Mouse (Mus musculus): ENCODE measurements around the gene Anks1b. TPM values are rescaled to one million over a fixed set of nuclear protein-coding genes. Genes with fewer than 3 reads are reported as not detected.

Gene Anks1b
- polyA plus RNA-seq, 1 experiment from 2014 or later: 0.46 TPM

GRCm38 (mm10) chr10:90724931-90725330 is 851.6 kb downstream of the Anks1b start:
- H3K4me3 ChIP-seq: no peak overlapping the region
- H3K27ac ChIP-seq: no peak overlapping the region
- H3K4me1 ChIP-seq: peaks cover 6% of the 10 kb centered on the region
- 57% methylated on average over 1 of the region's 1 CpGs for WGBS
- DNase-seq (ENCODE audit: low spot score): no peak
- peaks cover 13% of the 10 kb centered on the region for H3K27me3 ChIP-seq (ENCODE audit: low read depth, poor library complexity, severe bottlenecking)
- no peaks in the 10 kb centered on the region for H3K9me3 ChIP-seq (replicated peaks)
- no peaks in the 10 kb centered on the region for H3K36me3 ChIP-seq

DNA sequence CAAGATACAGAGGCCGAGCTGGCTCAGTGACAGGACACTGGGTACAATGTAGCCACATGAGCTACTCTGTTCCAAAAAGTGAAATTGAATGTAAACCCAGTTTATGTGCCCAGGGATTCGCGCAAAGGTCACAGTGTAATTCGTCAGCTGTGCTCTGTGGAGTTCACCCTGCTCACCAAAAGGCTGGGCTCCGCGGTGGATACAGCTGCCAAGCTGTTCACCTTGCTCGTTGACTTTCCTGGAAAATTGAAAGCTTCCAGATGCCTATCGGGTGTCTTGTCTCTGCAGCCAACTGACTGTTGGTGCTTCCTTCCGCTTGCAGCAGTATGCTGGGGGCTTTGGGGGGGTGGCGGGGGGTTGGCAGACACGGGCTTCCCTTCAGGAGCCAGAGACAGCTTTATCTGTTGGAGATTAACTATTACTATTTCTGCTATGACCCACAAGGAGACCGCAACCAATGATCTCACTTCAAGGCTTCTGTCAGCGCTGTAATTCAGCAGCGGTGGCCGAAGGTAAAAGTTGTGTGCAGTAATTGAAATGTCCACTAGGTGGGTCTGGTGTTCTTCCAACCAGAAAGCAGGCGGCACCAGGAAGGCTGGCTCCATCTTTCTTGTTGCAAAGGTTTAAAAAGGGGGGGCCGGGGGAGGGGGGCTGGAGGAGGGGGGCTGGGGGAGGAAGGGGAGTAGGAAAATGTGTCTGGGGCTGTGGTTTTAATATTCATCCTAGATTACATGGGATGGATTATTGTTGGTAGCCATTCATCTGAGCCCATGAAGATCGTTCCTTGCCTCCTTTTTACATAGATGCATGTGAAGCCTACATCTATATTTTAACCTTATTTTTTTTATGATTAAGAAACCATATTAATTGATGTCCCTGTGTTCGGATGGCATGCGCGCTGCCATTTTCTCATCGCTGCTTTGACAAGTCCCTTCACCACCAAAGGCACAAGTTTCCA is 855.4 kb downstream of the Anks1b start:
- Histone ChIP-seq H3K9me3 (replicated peaks) (no peaks in the 10 kb centered on the region), H3K27me3 (ENCODE audit: low read depth, poor library complexity, severe bottlenecking) (peaks cover 13% of the 10 kb centered on the region), H3K4me3 (peak overlapping the region; percentile 9; the same call in 1 of the 2 replicates), H3K27ac (no peak overlapping the region), H3K36me3 (no peaks in the 10 kb centered on the region), H3K4me1 (peaks cover 4% of the 10 kb centered on the region; the same call in 1 of the 2 replicates)
- peak; percentile 65 for DNase-seq (ENCODE audit: low spot score)
- 33% methylated on average over 22 of the region's 22 CpGs for WGBS

- no peak overlapping the region for H3K4me3 ChIP-seq
- H3K4me1 ChIP-seq: peaks cover 4% of the 10 kb centered on the region; the same call in 1 of the 2 replicates
- no peak for DNase-seq (ENCODE audit: low spot score)
- peaks cover 13% of the 10 kb centered on the region for H3K27me3 ChIP-seq (ENCODE audit: low read depth, poor library complexity, severe bottlenecking)
- no peak overlapping the region for H3K27ac ChIP-seq
- H3K9me3 ChIP-seq (replicated peaks): no peaks in the 10 kb centered on the region
- WGBS: 66% methylated on average over 10 of the region's 10 CpGs
- H3K36me3 ChIP-seq: no peaks in the 10 kb centered on the region
Observed at GRCm38 (mm10) chr10:90729527-90729926, 856.2 kb downstream of the Anks1b start.

DNA sequence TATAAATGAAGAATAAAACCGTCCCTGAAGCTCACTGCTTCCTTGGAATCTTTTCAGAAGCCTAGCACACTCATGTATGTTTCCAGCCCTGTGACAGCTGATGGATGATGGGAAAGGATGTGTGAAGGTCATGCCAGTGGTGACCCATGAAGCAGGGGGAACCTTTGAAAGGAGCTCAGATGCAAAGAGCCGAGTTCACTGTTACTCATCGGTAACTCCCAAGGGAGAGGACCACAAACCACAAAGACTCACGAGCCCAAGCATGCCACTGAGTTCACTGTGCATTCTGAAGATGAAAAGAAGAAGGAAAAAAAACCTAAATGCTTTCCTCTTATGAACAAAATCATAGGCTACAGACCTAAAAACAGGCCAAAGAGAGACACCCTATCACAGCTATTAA is 859.5 kb downstream of the Anks1b start:
- no peak for DNase-seq (ENCODE audit: low spot score)
- Histone ChIP-seq H3K4me3 (no peak overlapping the region), H3K27ac (no peak overlapping the region)

GRCm38 (mm10) chr10:90733632-90734031 is 860.3 kb downstream of the Anks1b start:
- no peak overlapping the region for H3K4me3 ChIP-seq
- WGBS: 31% methylated on average over 5 of the region's 5 CpGs
- H3K27ac ChIP-seq: no peak overlapping the region
- no peaks in the 10 kb centered on the region for H3K27me3 ChIP-seq (ENCODE audit: low read depth, poor library complexity, severe bottlenecking)
- no peaks in the 10 kb centered on the region for H3K9me3 ChIP-seq (replicated peaks)
- DNase-seq (ENCODE audit: low spot score): peak; percentile 44
- H3K36me3 ChIP-seq: no peaks in the 10 kb centered on the region
- H3K4me1 ChIP-seq: peaks cover under 1% of the 10 kb centered on the region; the same call in 1 of the 2 replicates

More for the DNA sequence above, 859.5 kb downstream of the Anks1b start:
- Histone ChIP-seq H3K27me3 (ENCODE audit: low read depth, poor library complexity, severe bottlenecking) (peaks cover 5% of the 10 kb centered on the region), H3K9me3 (replicated peaks) (no peaks in the 10 kb centered on the region), H3K36me3 (no peaks in the 10 kb centered on the region), H3K4me1 (peaks cover 4% of the 10 kb centered on the region; the same call in 1 of the 2 replicates)
- 79% methylated on average over 4 of the region's 4 CpGs for WGBS

- no peaks in the 10 kb centered on the region for H3K9me3 ChIP-seq (replicated peaks)
Observed at GRCm38 (mm10) chr10:90738475-90738874, 865.2 kb downstream of the Anks1b start.

GRCm38 (mm10) chr10:90740956-90741355 is 867.6 kb downstream of the Anks1b start:
- Histone ChIP-seq H3K36me3 (no peaks in the 10 kb centered on the region), H3K27me3 (ENCODE audit: low read depth, poor library complexity, severe bottlenecking) (no peaks in the 10 kb centered on the region), H3K9me3 (replicated peaks) (no peaks in the 10 kb centered on the region), H3K4me1 (no peaks in the 10 kb centered on the region), H3K27ac (no peak overlapping the region), H3K4me3 (no peak overlapping the region)
- 94% methylated on average over 5 of the region's 5 CpGs for WGBS
- no peak for DNase-seq (ENCODE audit: low spot score)

More at GRCm38 (mm10) chr10:90738475-90738874, 865.2 kb downstream of the Anks1b start:
- Histone ChIP-seq H3K27me3 (ENCODE audit: low read depth, poor library complexity, severe bottlenecking) (no peaks in the 10 kb centered on the region), H3K4me3 (no peak overlapping the region), H3K4me1 (no peaks in the 10 kb centered on the region), H3K27ac (no peak overlapping the region), H3K36me3 (no peaks in the 10 kb centered on the region)
- 85% methylated on average over 2 of the region's 2 CpGs for WGBS
- DNase-seq (ENCODE audit: low spot score): no peak

- Histone ChIP-seq H3K36me3 (no peaks in the 10 kb centered on the region), H3K4me1 (no peaks in the 10 kb centered on the region), H3K27me3 (ENCODE audit: low read depth, poor library complexity, severe bottlenecking) (no peaks in the 10 kb centered on the region), H3K4me3 (no peak overlapping the region), H3K9me3 (replicated peaks) (no peaks in the 10 kb centered on the region), H3K27ac (no peak overlapping the region)
- no peak for DNase-seq (ENCODE audit: low spot score)
- 89% methylated on average over 5 of the region's 5 CpGs for WGBS
Observed at GRCm38 (mm10) chr10:90751889-90752288, 878.6 kb downstream of the Anks1b start.

GRCm38 (mm10) chr10:90753106-90753505 is 879.8 kb downstream of the Anks1b start:
- Histone ChIP-seq H3K36me3 (no peaks in the 10 kb centered on the region), H3K27ac (no peak overlapping the region), H3K4me3 (no peak overlapping the region), H3K27me3 (ENCODE audit: low read depth, poor library complexity, severe bottlenecking) (no peaks in the 10 kb centered on the region), H3K9me3 (replicated peaks) (no peaks in the 10 kb centered on the region), H3K4me1 (no peaks in the 10 kb centered on the region)
- 81% methylated on average over 9 of the region's 9 CpGs for WGBS
- DNase-seq (ENCODE audit: low spot score): no peak

- Histone ChIP-seq H3K27me3 (ENCODE audit: low read depth, poor library complexity, severe bottlenecking) (no peaks in the 10 kb centered on the region), H3K36me3 (no peaks in the 10 kb centered on the region), H3K4me3 (no peak overlapping the region), H3K27ac (no peak overlapping the region), H3K4me1 (no peaks in the 10 kb centered on the region), H3K9me3 (replicated peaks) (no peaks in the 10 kb centered on the region)
- no peak for DNase-seq (ENCODE audit: low spot score)
- 94% methylated on average over 4 of the region's 4 CpGs for WGBS
Observed at GRCm38 (mm10) chr10:90757773-90758172, 884.5 kb downstream of the Anks1b start.

DNA sequence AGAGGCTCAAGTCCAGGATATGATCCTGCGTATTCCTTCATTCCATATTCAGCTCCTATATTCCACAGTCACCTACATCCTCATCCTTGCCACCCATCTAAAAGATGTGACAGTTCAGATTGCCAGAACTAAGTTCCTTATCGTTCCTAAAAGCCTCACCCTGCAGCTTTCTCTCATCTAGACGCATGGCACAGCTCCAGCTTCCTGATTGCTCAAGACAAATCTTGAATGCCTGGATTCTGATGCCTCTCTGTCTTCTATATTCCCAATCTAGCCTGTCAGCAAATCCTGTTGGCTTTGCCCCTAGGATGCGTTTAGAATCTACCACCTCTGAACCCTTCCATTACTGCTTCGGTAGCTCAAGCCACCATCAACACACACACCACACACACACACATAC is 886.6 kb downstream of the Anks1b start:
- Histone ChIP-seq H3K27ac (no peak overlapping the region), H3K36me3 (no peaks in the 10 kb centered on the region), H3K4me3 (no peak overlapping the region), H3K4me1 (no peaks in the 10 kb centered on the region), H3K27me3 (ENCODE audit: low read depth, poor library complexity, severe bottlenecking) (no peaks in the 10 kb centered on the region), H3K9me3 (replicated peaks) (no peaks in the 10 kb centered on the region)
- 90% methylated on average over 5 of the region's 5 CpGs for WGBS
- no peak for DNase-seq (ENCODE audit: low spot score)

DNA sequence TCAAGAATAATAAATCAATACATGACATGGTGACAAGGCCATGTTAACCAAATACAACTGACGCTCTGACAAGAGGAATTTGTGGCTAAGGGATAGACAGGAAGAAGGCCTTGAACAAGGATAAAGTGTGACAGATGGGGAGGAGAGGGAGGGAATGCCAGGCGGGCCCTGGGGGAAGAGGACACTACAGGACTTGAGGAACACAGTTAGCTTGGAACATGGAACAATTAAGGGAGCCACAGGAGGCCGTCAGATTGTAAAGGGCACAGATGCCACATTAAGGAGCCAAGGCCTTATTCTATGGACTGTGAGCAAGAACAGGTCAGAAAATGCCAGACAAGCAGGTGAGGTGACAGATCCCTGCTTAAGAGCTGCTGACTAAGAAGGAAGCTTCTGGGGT is 893.0 kb downstream of the Anks1b start:
- Histone ChIP-seq H3K4me3 (no peak overlapping the region), H3K27ac (no peak overlapping the region), H3K27me3 (ENCODE audit: low read depth, poor library complexity, severe bottlenecking) (no peaks in the 10 kb centered on the region), H3K4me1 (0 out of 2 replicates have a peak, but pooled peaks cover 3% of the 10 kb centered on the region), H3K9me3 (replicated peaks) (no peaks in the 10 kb centered on the region), H3K36me3 (no peaks in the 10 kb centered on the region)
- no peak for DNase-seq (ENCODE audit: low spot score)
- 75% methylated on average over 3 of the region's 3 CpGs for WGBS

DNA sequence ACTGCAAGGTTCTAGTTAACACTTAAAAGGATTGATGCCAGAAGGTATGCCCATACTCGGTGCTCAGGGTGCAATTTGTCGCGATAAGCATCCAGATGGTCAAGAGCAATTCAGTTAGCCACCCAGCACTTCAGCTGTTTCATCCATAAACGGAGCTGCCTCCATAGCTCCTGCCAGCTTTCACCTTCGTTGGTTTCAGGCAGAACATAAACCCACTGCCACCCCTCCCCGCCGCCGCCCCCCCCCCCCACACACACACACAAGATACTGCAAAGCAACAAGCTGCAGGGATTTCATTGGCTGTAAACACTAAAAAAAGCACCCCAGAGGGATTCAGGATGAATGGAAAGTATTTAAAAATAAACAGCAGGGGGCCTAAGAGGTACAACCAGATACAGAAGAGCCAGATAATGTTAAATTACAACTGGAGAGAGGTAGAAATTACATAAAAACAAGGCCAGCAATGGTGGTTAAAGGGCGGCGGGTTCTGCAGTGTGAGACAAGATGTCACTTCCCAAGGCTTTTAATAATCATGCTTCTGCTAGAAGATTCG is 897.2 kb downstream of the Anks1b start:
- Histone ChIP-seq H3K4me3 (no peak overlapping the region), H3K4me1 (0 out of 2 replicates have a peak, but pooled peaks cover 3% of the 10 kb centered on the region), H3K9me3 (replicated peaks) (no peaks in the 10 kb centered on the region), H3K27me3 (ENCODE audit: low read depth, poor library complexity, severe bottlenecking) (peaks cover 8% of the 10 kb centered on the region), H3K36me3 (no peaks in the 10 kb centered on the region), H3K27ac (no peak overlapping the region)
- DNase-seq (ENCODE audit: low spot score): no peak
- WGBS: 39% methylated on average over 11 of the region's 11 CpGs

Data from limb, embryonic 10.5 days (tissue).